In genomic region chr4:127756238-127756637, GRCm38 (mm10) we compare ENCODE assay signal across 35 mouse cellular contexts.
"Had no signal": no experiment of that assay in that cellular context is flagged by ENCODE, and none has a peak within 500 bp of the region (broad histone marks: within the 10 kb centered on the region; RNA-seq: fewer than 3 reads in every experiment).

No protein-coding gene starts in this region.

- H3K4me1 ChIP-seq: heart, embryonic 10.5 days; heart, embryonic 12.5 days; heart, embryonic 13.5 days; heart, embryonic 15.5 days; hindbrain, embryonic 10.5 days; hindbrain, embryonic 12.5 days; hindbrain, embryonic 13.5 days; hindbrain, embryonic 15.5 days; intestine, embryonic 15.5 days; kidney, embryonic 15.5 days had no signal

- H3K9me3 ChIP-seq: heart, embryonic 10.5 days; heart, embryonic 13.5 days; heart, embryonic 15.5 days; hindbrain, embryonic 10.5 days; hindbrain, embryonic 12.5 days; hindbrain, embryonic 13.5 days; hindbrain, embryonic 15.5 days; intestine, embryonic 15.5 days; kidney, embryonic 15.5 days had no signal

- DNase-seq: heart, adult 2 months; heart, postnatal 10 days; heart, postnatal 14 days; heart, postnatal 36 days; heart, postnatal 4 days; kidney, adult 11 months; kidney, adult 18-20 months; kidney, adult 2 months; kidney, adult 8-10 months; kidney, adult 9 months; kidney, postnatal 10 days; kidney, postnatal 14 days; kidney, postnatal 25 days; kidney, postnatal 36 days; kidney, postnatal 4 days; layer of hippocampus, adult 9-11 months had no signal

- H3K9ac ChIP-seq: heart, embryonic 12.5 days; heart, embryonic 13.5 days; heart, embryonic 15.5 days; hindbrain, embryonic 12.5 days; hindbrain, embryonic 13.5 days; hindbrain, embryonic 14.5 days; hindbrain, embryonic 15.5 days; intestine, embryonic 15.5 days; kidney, embryonic 15.5 days had no signal

- H3K4me2 ChIP-seq: heart, embryonic 11.5 days; heart, embryonic 12.5 days; heart, embryonic 13.5 days; heart, embryonic 15.5 days; hindbrain, embryonic 12.5 days; hindbrain, embryonic 13.5 days; hindbrain, embryonic 14.5 days; hindbrain, embryonic 15.5 days; intestine, embryonic 15.5 days; kidney, embryonic 15.5 days had no signal

- H3K36me3 ChIP-seq: heart, embryonic 10.5 days; heart, embryonic 12.5 days; heart, embryonic 13.5 days; heart, embryonic 15.5 days; hindbrain, embryonic 10.5 days; hindbrain, embryonic 12.5 days; hindbrain, embryonic 13.5 days; hindbrain, embryonic 15.5 days; intestine, embryonic 15.5 days; kidney, embryonic 15.5 days had no signal

- H3K27me3 ChIP-seq: heart, embryonic 12.5 days; heart, embryonic 13.5 days; heart, embryonic 15.5 days; hindbrain, embryonic 12.5 days; hindbrain, embryonic 13.5 days; hindbrain, embryonic 15.5 days; intestine, embryonic 15.5 days; kidney, embryonic 15.5 days had no signal

- H3K4me3 ChIP-seq: heart, adult 2 months; heart, embryonic 10.5 days; heart, embryonic 12.5 days; heart, embryonic 13.5 days; heart, embryonic 15.5 days; hindbrain, embryonic 10.5 days; hindbrain, embryonic 12.5 days; hindbrain, embryonic 13.5 days; hindbrain, embryonic 15.5 days; intestine, embryonic 15.5 days; kidney, embryonic 15.5 days; layer of hippocampus, adult 2 months had no signal

- ATAC-seq: hindbrain, embryonic 16.5 days; hindbrain, postnatal 0 days; inflammation-experienced regulatory T-cells, adult 6 months; intestine, embryonic 15.5 days; intestine, embryonic 16.5 days; intestine, postnatal 0 days had no signal

- H3K27ac ChIP-seq: heart, adult 2 months; heart, embryonic 10.5 days; heart, embryonic 13.5 days; heart, embryonic 15.5 days; hindbrain, embryonic 10.5 days; hindbrain, embryonic 12.5 days; hindbrain, embryonic 13.5 days; hindbrain, embryonic 14.5 days; hindbrain, embryonic 15.5 days; hindbrain, postnatal 0 days; intestine, embryonic 15.5 days; kidney, embryonic 15.5 days; kidney, postnatal 0 days; layer of hippocampus, adult 2 months had no signal
